Mouse (Mus musculus) cortical plate, adult 2 months (tissue): ENCODE results near the gene Cyp2r1. TPM values are rescaled to one million over a fixed set of nuclear protein-coding genes. Genes with fewer than 3 reads are reported as not detected.

Experiments
- H3K27ac ChIP-seq: fragments of 200-500 bp; 2 replicates; pipeline ENCODE4 v1.5.1; 2012; ENCODE audit warnings: low read length, control low read depth, inconsistent platforms; ENCODE audit not compliant: insufficient read depth
- H3K4me1 ChIP-seq: fragments of 200-500 bp; 2 replicates; pipeline ENCODE4 v1.6.1; 2011; ENCODE audit warnings: low read length; ENCODE audit not compliant: control insufficient read depth, insufficient read depth
- H3K4me3 ChIP-seq: fragments of 200-500 bp; 2 replicates; pipeline ENCODE4 v1.5.1; 2011; ENCODE audit warnings: mild to moderate bottlenecking, low read length, control low read depth; ENCODE audit not compliant: insufficient read depth
- CTCF ChIP-seq: fragments of 200-500 bp; IDR thresholded peaks from 2 replicates; pipeline ENCODE4 v1.5.1; 2011; ENCODE audit warnings: mild to moderate bottlenecking, control low read depth, low read length; ENCODE audit not compliant: insufficient read depth; ENCODE audit errors: extremely low read depth
- POLR2A ChIP-seq: fragments of 200-500 bp; IDR thresholded peaks from 2 replicates; pipeline ENCODE4 v1.6.1; 2011; ENCODE audit warnings: mild to moderate bottlenecking, low read length, control low read depth; ENCODE audit not compliant: insufficient read depth; ENCODE audit errors: extremely low read depth
- polyA plus RNA-seq: library from polyadenylated mRNA; depleted of rRNA; stranded (reverse); fragments of >200 nt; gene quantifications from 2 replicates; pipeline ENCODE4 v1.2.3, GENCODE M21; 2012; rRNA removed

The Cyp2r1 gene
- polyA plus RNA-seq, 1 experiment, result 0.54 TPM

- no peak overlapping the region for H3K4me3 ChIP-seq
- H3K4me1 ChIP-seq, result no peaks in the 10 kb centered on the region
- TF ChIP-seq POLR2A, result no peak
- no peak for TF ChIP-seq CTCF
- H3K27ac ChIP-seq, result no peak overlapping the region
These were observed 53.9 kb downstream of the Cyp2r1 start for GRCm38 (mm10) chr7:114508879-114509278.

Other genes with a start within 250 kb of the Cyp2r1 start
- gene Pde3b, start 147.7 kb downstream of the Cyp2r1 start, polyA plus RNA-seq, result 7.3 and 9.1 TPM in 2 replicates
- 2.0 and 3.3 TPM in 2 replicates for gene Calca, start 73.4 kb upstream of the Cyp2r1 start, polyA plus RNA-seq
- 0.32 and 0.73 TPM in 2 replicates for gene Calcb, start 155.7 kb upstream of the Cyp2r1 start, polyA plus RNA-seq
- gene Insc, start 180.7 kb upstream of the Cyp2r1 start, polyA plus RNA-seq, result 6.0 and 9.1 TPM in 2 replicates